Mouse (Mus musculus): Measurements from ENCODE around the gene Rpl29.

DNA sequence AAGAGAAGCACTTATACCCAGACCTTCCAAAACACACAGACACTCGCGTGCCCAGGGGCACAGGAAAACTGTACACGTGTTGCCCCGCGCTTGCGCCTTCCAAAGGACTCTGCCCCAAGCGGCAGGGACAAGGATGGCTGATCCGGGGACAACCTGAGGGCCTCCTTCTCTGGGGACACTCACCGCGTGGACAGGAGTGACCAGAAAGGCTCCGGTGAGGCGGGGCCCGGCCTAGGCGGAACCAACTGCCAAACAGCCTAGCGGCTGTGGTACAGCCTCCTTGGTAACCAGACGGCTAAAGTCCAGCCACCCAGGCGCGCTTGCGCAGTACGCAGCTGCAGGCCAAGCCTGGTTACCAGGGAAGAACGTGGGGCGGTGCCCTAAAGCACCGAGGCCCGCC lies 18.1 kb downstream of the Rpl29 start, which contains the start of the genes Abhd14b and Abhd14a:
- TF ChIP-seq CTCF (IDR thresholded peaks at IDR 0.05; ENCODE audit: low read depth) (peak; percentile 76), EP300 (optimal IDR thresholded peaks at IDR 0.05) (no peak)
